Mouse (Mus musculus): ENCODE data around the gene Ccdc93. TPM values are rescaled to one million over a fixed set of nuclear protein-coding genes. Genes with fewer than 3 reads are reported as not detected.

The Ccdc93 gene
- total RNA-seq, 2 experiments from 2014 or later, result 16.0 to 16.2 TPM

DNA sequence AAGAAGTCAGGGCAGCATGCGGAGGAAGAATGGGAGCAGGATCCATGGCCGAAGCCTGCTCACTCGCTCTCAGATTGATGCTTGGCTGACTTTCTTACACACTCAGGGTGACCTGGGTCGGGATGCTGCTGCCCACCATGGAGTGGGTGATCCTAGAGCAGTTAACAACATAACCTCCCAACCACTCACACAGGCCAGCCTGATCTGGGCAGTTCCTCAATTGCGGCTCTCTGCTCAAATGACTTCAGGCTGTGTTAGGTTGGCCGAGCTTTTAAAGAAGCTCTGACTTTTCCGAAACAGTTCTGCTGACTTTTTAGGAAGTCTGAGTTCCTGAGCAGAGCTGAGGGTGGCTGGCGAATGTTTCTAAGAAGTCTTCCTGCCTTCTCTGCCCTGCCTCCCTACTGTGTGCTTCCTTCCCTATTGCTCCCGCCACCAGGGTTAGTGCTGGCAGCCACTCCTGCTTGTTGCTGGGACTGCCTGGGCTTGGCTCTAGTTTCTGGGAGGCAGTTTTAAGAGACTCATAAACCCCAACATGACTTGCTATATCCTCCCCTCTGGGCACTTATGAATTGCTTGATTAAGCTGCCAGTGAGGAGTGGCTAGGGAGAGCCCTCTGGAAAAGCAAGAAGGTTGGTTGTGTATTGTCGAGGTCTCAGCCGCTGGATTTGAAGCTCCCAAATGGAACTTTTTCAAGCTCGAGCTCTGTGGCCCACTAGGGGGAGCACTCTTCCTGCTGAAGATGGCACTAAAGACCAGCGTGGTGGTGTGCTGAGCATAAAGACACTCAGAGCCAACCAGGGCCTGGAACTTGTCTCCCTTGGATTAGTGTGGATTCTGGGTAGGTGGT, 9.9 kb downstream of the Ccdc93 start:
- intact Hi-C loops (cut with DNase I), result loop anchor here (1.0 to 5.0 kb wide), 2 partner anchors 50 to 107 kb away; no protein-coding TSS in a partner anchor
- peak; percentile 60 to 76 for DNase-seq

DNA sequence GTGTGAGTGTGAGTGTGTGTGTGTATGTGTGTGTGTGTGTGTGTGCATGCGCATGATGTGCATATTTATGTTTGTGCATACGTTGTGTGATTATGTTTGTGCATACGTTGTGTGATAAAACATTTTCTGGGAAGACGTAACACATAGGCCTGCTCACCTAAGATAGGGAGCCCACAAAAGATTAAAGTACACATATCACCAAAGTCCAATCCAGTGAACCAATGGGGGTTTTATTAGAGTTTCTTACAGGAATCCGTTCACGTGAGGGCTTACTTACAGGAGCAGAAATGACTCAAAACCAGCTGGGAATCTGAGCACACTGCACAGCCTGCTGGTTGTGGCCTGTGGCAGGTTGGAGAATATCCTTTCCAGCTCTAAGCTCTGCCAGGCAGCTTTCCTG, 13.3 kb downstream of the Ccdc93 start:
- DNase-seq, result no peak
- intact Hi-C loops (cut with DNase I), result loop anchor here (5.0 kb wide), 1 partner anchor 103 kb away; no protein-coding TSS in a partner anchor

DNA sequence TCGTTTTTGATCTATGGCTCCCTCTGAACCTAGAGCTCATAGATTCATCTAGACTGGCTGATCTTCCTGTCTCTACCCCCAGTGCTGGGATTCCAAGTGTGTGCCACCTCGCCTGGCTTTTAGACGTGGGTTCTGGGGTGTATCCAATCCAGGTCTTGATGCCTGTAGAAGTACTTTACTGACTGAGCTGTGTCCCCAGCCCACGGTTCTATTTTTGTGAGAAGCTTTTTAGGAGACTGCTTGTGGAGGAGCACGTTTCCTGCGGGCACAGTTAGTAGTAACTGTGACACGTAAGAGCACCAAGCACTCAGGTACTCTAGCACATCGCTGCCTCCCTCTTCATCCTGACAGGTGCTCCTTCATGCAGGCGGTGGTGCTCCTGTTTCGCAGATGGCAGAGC, 16.4 kb downstream of the Ccdc93 start:
- intact Hi-C loops (cut with DNase I), result no loop called here
- DNase-seq, result no peak

DNA sequence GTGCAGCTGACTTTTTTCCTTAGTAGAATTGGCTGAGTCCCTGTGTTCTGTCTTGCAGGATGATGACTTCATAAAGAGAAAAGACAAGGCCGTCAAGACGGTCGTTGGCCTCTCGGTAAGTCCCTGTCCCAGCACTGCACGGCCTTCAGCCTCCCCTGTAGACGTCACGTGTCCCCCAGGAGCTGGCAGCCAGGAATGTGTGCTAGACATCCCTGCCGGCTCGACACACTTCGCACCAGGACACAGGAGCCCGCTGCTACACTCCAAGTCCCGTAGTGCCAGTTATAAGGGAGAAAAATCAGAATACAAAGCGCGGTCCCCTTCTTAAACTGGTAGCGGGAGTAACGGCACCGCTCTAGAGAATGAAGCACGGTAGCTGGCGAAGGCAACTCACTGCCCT, 17.3 kb downstream of the Ccdc93 start:
- DNase-seq, result no peak
- intact Hi-C loops (cut with DNase I), result no loop called here

DNA sequence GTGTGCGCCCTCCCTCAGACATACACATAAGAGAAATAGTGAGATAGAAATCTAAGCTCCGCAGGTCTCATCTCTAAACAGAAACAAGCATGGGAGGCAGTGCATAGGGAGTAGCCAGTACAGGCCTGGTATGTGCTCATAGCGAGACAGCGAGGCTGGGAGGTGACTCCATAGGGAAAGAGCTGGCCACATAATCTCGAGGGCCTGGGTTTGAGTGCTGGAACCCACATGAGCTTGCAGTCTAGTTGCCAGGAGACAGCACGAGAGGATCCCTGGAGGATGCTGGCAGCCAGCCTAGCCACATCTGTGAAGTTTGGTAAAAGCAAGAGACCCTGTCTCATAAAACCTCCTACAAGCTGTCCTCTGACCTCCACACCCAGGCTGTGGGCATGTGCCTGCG, 20.2 kb downstream of the Ccdc93 start:
- no peak for DNase-seq
- intact Hi-C loops (cut with DNase I), result no loop called here

DNA sequence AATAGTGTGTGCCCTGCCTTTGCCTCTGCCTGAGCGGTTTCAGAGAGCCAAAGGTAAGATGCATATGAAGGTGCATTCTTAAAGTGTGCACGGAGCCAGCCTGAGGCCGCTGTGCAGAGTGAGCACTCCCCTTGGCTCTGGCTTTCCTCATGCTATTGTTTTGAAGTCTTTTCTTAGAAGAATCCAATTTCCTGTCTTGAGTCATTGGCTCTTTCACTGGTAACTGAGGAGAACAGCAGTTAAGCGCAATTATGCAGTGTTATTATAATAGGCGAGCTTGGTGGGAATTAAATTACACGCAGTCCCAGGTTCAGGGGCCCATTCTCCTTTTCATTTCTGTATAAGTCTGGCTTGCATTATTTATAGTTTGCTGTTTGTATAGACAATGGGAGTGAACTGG, 21.6 kb downstream of the Ccdc93 start:
- intact Hi-C loops (cut with DNase I), result no loop called here
- DNase-seq, result no peak

DNA sequence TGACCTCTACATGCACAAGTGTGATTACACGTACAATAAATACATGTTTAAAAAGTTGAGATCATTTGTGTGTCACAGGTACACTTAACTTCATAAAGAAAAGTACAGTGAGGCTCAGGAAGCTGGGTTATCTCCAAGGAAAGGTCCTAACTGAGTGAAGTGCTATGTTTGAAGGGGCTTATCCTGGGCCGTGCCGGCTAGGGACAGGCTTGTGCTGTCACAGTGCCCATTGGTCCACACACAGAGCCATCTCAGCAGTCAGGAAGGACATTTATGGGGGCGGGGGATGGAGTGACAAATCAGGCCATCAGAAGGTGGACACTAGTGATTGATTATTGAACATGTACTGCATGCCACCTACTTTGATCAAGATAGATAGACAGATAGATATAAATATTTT, 22.2 kb downstream of the Ccdc93 start:
- no peak for DNase-seq
- intact Hi-C loops (cut with DNase I), result no loop called here

DNA sequence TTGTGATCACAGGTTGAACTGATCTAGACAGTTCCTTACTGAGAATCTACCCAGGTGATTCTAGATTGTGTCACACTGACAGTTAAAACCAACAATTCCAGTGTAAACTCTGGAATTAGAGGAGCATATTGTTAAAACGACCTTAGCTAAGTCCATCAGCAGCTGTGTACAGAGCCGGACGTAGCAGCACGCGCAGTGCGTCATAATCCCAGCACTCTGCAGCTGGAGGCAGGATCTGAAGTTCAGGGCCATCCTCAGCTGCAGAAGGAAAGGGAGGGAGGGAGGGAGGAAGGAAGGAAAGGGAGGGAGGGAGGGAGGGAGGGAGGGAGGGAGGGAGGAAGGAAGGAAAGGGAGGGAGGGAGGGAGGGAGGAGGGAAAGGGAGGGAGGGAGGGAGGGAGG, 24.1 kb downstream of the Ccdc93 start:
- intact Hi-C loops (cut with DNase I), result no loop called here
- DNase-seq, result no peak

DNA sequence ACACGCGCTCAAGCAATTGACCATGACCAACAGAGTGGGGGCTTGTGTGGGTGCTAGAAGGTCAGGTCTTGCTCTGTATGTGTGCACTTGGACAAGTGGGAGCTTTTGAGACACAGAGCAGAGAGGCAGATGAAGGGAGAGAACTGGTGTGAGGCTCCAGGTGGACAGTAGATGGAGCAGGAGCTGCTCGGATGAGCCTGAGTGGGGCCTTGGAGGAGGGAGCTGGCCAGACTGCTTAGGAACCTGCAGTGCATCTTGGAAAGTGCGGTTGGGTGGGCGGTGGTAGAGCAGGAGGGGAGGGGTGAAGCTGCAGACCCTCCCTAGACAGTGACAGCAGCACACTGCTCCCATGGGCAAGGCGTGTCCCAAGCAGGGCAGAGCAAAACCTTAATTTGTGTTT, 29.2 kb downstream of the Ccdc93 start:
- intact Hi-C loops (cut with DNase I), result no loop called here
- DNase-seq, result no peak

DNA sequence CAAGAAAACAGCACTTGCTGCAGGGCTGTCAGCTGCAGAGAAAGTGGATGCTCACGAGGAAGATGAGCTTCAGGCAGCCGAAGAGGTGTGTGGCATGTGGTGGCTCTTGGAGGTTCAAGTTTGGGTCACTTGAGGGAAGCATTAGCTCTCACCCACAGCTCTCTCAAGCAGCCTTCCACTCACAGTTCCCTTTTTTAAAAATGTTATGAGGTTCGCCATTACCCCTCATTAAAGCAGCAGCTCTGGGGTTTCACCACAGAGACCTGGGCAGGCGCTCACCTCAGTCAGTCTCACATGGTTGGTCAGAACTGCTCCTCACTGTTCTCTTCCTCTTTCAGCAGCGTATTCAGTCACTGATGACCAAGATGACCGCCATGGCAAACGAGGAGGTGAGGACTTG, 31.0 kb downstream of the Ccdc93 start:
- no peak for DNase-seq
- intact Hi-C loops (cut with DNase I), result no loop called here

DNA sequence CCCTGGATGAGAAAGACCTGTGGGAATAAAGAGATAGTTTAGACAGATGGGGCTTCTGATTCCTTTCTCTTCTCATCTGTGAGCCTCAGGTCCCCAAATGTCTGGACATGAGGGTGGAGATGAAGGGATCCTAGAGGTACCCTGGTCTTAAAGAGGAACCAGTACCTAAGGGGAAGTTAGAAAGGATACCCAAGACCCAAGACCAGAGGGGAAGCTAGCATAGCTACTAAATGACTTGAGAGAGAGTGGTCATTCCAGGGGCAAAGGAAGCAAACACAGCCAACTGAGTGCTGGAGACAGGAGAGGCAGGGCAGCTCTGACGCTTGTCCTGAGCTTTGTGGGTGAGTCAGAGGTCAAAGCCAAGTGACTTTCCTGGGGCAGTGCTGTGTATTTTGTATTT, 31.8 kb downstream of the Ccdc93 start:
- intact Hi-C loops (cut with DNase I), result no loop called here
- DNase-seq, result no peak

DNA sequence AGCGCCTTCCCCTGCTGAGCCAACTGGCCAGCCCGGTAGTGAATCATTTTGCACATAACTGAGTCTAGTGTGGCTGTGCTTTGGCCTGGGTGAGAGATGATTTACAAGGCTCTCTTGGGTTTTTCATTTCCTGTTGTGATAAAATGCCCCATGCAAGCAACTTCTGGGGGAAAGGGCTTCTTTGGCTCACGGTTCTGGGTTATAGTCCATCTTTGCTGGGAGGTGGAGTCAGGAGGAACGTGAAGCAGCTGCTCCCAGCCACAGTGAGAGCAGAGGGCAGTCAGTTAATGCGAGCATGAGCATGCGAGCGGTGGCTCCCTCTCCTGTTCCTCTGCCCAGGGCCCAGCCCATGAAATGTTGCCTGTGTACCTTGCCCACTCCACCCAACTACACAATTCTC, 33.0 kb downstream of the Ccdc93 start:
- no peak for DNase-seq
- intact Hi-C loops (cut with DNase I), result no loop called here

DNA sequence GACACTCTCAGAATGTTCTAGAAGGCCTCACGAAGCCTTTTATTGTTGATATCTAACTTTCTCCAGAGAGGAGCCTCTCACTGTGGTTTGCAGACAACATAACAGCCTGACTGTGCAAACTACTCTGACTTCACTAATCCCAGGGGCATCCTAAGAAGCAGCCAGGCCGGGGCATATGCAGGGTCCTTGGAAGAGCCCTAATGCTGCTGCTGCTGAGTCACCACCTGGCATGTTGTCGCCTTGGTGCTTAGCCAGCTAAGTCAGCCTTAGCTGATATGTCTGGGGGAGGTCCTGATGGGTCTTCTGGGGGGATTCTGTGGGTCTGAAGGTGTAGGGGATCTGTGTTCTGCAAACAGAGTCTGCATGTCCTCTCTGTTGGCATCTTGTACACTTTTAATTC, 35.4 kb downstream of the Ccdc93 start:
- DNase-seq, result no peak
- intact Hi-C loops (cut with DNase I), result no loop called here

DNA sequence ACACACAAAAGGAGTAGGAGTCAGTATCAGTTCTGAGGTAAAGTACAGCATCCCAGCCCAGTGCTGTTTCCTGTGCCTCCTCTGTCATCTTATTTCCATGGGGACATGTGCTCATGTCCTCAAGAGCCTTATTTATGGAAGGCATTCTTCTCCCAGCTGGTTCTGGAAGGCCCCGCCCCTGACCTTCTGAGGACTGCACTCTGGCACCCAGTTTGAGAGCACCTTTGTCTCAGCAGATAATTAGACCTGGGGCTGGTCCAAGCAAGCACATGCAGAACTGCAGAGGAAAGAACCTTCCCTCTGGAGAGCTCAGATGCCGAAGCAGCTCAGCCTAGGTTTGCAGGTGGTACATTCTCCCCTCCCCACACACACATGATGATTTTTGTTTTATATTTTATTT, 37.4 kb downstream of the Ccdc93 start:
- intact Hi-C loops (cut with DNase I), result no loop called here
- DNase-seq, result peak in 1 of 2 experiments; percentile 22

DNA sequence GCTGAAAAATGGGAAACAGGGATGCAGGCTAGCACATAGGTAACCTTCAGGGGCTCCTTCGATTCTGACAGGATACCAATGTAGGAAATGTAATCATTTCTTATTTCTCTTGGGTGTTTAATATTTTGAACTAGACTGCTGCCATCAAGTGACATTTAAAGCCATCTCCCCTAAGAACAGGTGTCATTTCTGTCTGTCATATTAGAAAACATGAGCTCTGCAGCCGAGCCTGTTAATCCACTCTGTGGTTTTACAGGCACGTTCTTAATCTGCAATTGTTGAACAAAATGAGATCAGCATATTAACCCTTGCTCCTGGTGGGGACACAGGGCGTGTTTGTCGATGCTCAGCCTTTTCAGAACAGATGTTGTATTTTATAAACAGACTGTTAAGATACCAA, 40.7 kb downstream of the Ccdc93 start:
- intact Hi-C loops (cut with DNase I), result no loop called here
- DNase-seq, result no peak

DNA sequence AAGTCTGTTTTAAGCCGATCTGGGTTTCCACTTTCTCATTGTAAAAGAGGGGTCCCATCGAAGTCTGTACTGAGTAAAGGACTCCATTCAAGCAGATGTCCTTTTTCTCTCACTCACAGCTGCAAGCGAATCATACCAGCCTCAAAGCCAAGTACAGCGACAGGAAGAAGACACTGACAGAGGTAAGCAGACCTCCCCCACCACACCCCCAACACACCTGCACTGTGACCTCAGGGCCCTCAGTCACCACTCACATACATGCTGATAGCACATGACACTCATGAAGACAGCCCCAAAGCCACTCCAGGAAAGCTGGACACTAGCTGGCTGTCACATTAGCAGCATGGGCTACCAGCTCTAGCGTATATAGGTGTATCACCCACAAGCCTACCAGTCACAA, 46.9 kb downstream of the Ccdc93 start:
- peak in 1 of 2 experiments; percentile 11 for DNase-seq
- intact Hi-C loops (cut with DNase I), result no loop called here

DNA sequence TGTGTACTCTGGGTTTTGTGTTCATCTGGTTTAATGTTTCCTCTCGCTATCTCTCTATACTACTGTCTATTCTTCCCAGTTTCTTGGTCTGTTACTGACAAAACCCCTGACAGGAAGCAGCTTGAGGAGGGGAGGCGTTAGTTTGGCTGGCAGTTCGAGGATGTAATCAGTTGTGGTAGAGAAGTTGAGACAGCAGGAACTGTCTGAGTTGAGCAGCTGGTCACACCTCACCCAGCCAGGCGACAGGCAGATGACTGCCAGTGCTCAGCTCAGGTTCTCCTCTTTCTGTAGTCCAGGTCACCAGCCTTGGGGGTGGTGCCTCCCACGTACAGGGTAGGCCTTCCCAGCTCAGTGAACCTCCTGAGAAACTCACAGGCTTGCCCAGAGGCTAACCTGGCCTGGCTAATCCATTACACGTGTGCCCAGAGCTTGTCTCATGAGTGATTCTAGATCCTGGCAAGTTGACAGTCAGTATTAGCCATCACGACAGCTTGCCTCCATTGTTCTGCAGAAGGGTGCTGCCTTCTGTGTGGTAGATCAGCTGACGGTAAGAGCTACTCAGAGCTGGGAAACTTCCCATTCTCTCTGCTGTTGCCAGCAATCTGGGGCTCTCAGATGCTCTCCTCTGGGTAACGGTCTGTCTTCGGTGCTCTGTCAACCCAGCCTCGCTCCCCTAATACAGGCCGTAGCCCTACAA, 47.6 kb downstream of the Ccdc93 start:
- DNase-seq, result peak in 1 of 2 experiments; percentile 6
- intact Hi-C loops (cut with DNase I), result no loop called here

DNA sequence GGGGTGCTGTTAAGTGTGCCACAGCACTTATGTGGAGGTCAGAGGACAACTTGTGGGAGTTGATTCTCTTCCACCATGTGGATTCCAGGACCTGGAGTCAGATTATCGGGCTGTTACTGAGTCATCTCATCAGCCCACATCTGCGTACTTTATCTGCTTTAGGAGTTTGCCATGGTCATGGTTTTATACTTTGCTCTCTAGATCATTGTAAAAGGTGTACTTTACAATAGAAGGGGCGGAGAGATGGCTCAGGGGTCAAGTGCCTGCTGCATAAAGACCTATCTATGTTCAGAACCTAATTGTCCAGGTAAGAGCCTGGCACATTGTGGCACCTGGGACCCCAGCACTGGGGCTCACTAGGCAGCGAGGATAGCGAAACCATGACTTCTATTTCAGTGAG, 48.6 kb downstream of the Ccdc93 start:
- no peak for DNase-seq
- intact Hi-C loops (cut with DNase I), result no loop called here

DNA sequence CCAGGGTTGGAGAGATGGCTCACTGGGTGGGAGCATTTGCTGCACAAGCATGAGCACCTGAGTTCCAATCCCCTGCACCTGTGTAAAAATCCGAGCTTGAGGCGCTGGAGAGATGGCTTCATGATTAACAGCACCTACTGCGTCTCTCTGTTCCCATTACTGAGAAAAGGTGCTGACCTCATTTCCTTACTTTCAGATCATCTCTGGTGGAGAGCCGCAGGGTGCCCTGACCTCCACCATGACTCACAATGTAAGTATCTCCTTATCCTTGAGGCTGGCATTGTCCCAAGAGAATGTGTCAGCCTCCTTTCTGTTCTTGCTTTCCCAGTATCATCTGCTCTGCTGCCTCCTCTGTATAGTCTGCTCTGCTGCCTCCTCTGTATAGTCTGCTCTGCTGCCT, 52.2 kb downstream of the Ccdc93 start:
- DNase-seq, result no peak
- intact Hi-C loops (cut with DNase I), result no loop called here

DNA sequence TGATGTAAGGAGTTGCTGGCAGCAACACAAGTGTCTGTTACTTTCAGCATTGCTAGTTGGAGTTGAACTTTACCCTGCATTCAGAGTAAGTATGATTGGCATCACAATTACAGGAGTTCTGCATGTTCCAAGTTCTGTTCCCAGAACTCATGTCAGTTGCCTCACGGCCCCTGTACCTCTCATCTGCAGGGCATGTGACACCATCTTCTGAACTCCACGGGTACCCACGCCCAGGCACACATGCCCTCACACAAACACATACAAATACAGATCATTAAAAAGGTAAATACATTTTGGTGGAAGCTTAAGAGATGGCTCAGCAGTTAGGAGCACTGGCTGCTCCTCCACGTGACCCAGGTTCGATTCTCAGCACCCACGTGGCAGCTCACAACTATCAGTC, 56.0 kb downstream of the Ccdc93 start:
- intact Hi-C loops (cut with DNase I), result no loop called here
- DNase-seq, result no peak

DNA sequence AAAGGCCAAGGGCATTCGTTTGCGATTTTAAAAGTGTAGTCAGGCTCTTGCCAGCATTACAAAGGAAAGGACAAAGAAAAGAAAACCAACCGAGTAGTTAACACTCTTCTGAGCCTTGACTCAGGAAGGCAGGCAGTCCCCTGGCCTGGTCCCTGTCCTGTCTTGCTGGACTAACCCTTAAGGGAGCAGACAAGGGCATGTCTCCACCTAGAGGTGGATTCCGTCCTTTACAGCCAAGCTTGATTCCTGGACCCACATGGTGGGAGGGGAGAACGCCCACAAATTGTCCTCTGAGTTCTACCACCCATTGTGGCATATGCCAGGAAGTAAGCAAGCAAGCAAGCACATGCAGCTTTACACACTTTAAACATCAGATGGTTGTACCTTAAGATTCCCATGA, 59.4 kb downstream of the Ccdc93 start:
- intact Hi-C loops (cut with DNase I), result loop anchor here (1.0 kb wide), 1 partner anchor 49 kb away; no protein-coding TSS in a partner anchor
- DNase-seq, result peak; percentile 20 to 22

DNA sequence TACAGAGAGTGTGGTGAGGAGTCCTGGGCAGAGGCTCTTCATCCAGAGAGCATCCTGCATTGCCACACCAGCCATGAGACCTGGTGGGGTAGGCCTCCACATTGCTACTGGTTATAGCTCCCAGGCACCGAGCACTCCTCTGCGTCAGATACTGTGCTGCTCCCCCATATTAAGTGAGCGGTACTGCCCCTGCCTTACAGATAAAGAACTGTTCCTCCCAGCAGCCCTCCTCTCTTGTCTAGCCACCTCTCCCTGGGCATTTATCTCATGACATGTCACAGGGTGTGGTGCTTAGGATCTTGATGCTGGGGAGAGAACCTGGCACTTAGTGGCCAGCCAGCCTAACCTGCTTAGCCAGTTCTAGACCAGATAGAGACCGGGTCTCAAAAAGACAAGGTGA, 66.2 kb downstream of the Ccdc93 start:
- intact Hi-C loops (cut with DNase I), result no loop called here
- no peak for DNase-seq

Data from heart, postnatal 10 days (tissue).